Mouse (Mus musculus) MEL (cell line): Measurements from ENCODE around the gene Hoxb4. TPM values are rescaled to one million over a fixed set of nuclear protein-coding genes. Genes with fewer than 3 reads are reported as not detected.

Experiments
- DNase-seq: peaks from one replicate; pipeline ENCODE4 v3.0.0; 2011; ENCODE audit warnings: low read depth, low spot score
- H3K27ac ChIP-seq: 2 replicates; pipeline ENCODE4 v1.5.1; 2012; ENCODE audit warnings: low read depth, mild to moderate bottlenecking, control low read depth, low read length, moderate library complexity; ENCODE audit not compliant: control insufficient read depth
- H3K27me3 ChIP-seq, 2 experiments: fragments of 150-350 bp in 1 of 2; sonication (generic) in 1 of 2; 2 replicates each; pipeline ENCODE4 v1.6.1; 2012; ENCODE audit warnings: low read length in 2 of 2, mild to moderate bottlenecking in 2 of 2, improper control_type of control experiment in 1 of 2, moderate library complexity in 1 of 2; ENCODE audit not compliant: insufficient read depth in 2 of 2, control insufficient read depth in 1 of 2
- H3K36me3 ChIP-seq, 2 experiments: 2 replicates each; pipeline ENCODE4 v1.6.1; 2012 to 2014; ENCODE audit warnings: low read length in 2 of 2, improper control_type of control experiment in 1 of 2, inconsistent platforms in 1 of 2, mild to moderate bottlenecking in 1 of 2; ENCODE audit not compliant: insufficient read depth in 2 of 2, control insufficient read depth in 1 of 2
- H3K4me1 ChIP-seq, 2 experiments: fragments of 150-350 bp in 1 of 2; sonication (generic) in 1 of 2; 2 replicates each; pipeline ENCODE4 v1.6.1; 2012; ENCODE audit warnings: low read length in 2 of 2, improper control_type of control experiment in 1 of 2, mild to moderate bottlenecking in 1 of 2; ENCODE audit not compliant: insufficient read depth in 2 of 2, control insufficient read depth in 1 of 2
- H3K4me3 ChIP-seq, 2 experiments: fragments of 150-350 bp in 1 of 2; sonication (generic) in 1 of 2; 2 replicates each; pipeline ENCODE4 v1.5.1; 2012; ENCODE audit warnings: low read depth in 2 of 2, low read length in 2 of 2, mild to moderate bottlenecking in 2 of 2, moderate library complexity in 2 of 2, control low read depth in 1 of 2, improper control_type of control experiment in 1 of 2; ENCODE audit not compliant: control insufficient read depth in 1 of 2, insufficient read depth in 1 of 2
- H3K79me2 ChIP-seq: 2 replicates; pipeline ENCODE4 v1.6.1; 2012; ENCODE audit warnings: mild to moderate bottlenecking, low read length, moderate library complexity; ENCODE audit not compliant: control insufficient read depth, poor library complexity, insufficient read depth
- H3K9ac ChIP-seq: 2 replicates; pipeline ENCODE4 v1.6.1; 2012; ENCODE audit warnings: low read depth, mild to moderate bottlenecking, control low read depth, low read length, moderate library complexity; ENCODE audit not compliant: control insufficient read depth, poor library complexity, severe bottlenecking
- H3K9me3 ChIP-seq: fragments of 150-350 bp; sonication (generic); replicated peaks from 2 replicates; pipeline ENCODE4 v1.6.1; 2012; ENCODE audit warnings: mild to moderate bottlenecking, low read length, improper control_type of control experiment, moderate library complexity; ENCODE audit not compliant: insufficient read depth
- CHD1 ChIP-seq: IDR thresholded peaks from 2 replicates; pipeline ENCODE4 v1.6.1; 2012; ENCODE audit warnings: low read depth, mild to moderate bottlenecking, inconsistent platforms, low read length, improper control_type of control experiment
- CTCF ChIP-seq, 3 experiments: IDR thresholded peaks in 2 of 3; conservative IDR thresholded peaks in 1 of 3; 2 replicates each; pipeline ENCODE4 v1.5.1; 2011 to 2012; ENCODE audit warnings: low read length in 3 of 3, low read depth in 2 of 3, mild to moderate bottlenecking in 2 of 3, improper control_type of control experiment in 1 of 3, inconsistent platforms in 1 of 3, mixed read lengths in 1 of 3, moderate library complexity in 1 of 3; ENCODE audit not compliant: control insufficient read depth in 1 of 3, insufficient read depth in 1 of 3, poor library complexity in 1 of 3, severe bottlenecking in 1 of 3
- E2F4 ChIP-seq: IDR thresholded peaks from 2 replicates; pipeline ENCODE4 v1.6.1; 2011; ENCODE audit warnings: low read depth, low read length, improper control_type of control experiment, borderline replicate concordance
- ELF1 ChIP-seq: IDR thresholded peaks from 2 replicates; pipeline ENCODE4 v1.6.1; 2014; ENCODE audit warnings: low read depth, mild to moderate bottlenecking, inconsistent platforms, low read length, improper control_type of control experiment, moderate library complexity
- EP300 ChIP-seq, 2 experiments: IDR thresholded peaks; 2 replicates each; pipeline ENCODE4 v1.6.1; 2011; ENCODE audit warnings: improper control_type of control experiment in 2 of 2, low read length in 2 of 2, low read depth in 1 of 2, mild to moderate bottlenecking in 1 of 2
- GABPA ChIP-seq: IDR thresholded peaks from 2 replicates; pipeline ENCODE4 v1.6.1; 2012; ENCODE audit warnings: low read depth, mild to moderate bottlenecking, inconsistent platforms, low read length, improper control_type of control experiment, moderate library complexity
- HCFC1 ChIP-seq: IDR thresholded peaks from 2 replicates; pipeline ENCODE4 v1.6.1; 2012; ENCODE audit warnings: low read depth, mild to moderate bottlenecking, inconsistent platforms, low read length, improper control_type of control experiment, moderate library complexity
- JUND ChIP-seq: IDR thresholded peaks from 2 replicates; pipeline ENCODE4 v1.6.1; 2011; ENCODE audit warnings: low read depth, mild to moderate bottlenecking, improper control_type of control experiment, low read length
- MAFK ChIP-seq: IDR thresholded peaks from 2 replicates; pipeline ENCODE4 v1.6.1; 2011; ENCODE audit warnings: low read depth, mild to moderate bottlenecking, low read length, improper control_type of control experiment, borderline replicate concordance
- MAX ChIP-seq: IDR thresholded peaks from 2 replicates; pipeline ENCODE4 v1.6.1; 2011; ENCODE audit warnings: low read length, improper control_type of control experiment
- MXI1 ChIP-seq: IDR thresholded peaks from 2 replicates; pipeline ENCODE4 v1.6.1; 2011; ENCODE audit warnings: mild to moderate bottlenecking, low read depth, low read length, improper control_type of control experiment
- MYC ChIP-seq: IDR thresholded peaks from 2 replicates; pipeline ENCODE4 v1.6.1; 2011; ENCODE audit warnings: low read depth, mild to moderate bottlenecking, low read length, improper control_type of control experiment, moderate library complexity
- NRF1 ChIP-seq: IDR thresholded peaks from 2 replicates; pipeline ENCODE4 v1.6.1; 2014; ENCODE audit warnings: low read depth, mild to moderate bottlenecking, inconsistent platforms, low read length, improper control_type of control experiment, moderate library complexity; ENCODE audit not compliant: poor library complexity, insufficient read depth, severe bottlenecking
- POLR2A ChIP-seq, 2 experiments: IDR thresholded peaks; 2 replicates each; pipeline ENCODE4 v1.6.1; 2011 to 2012; ENCODE audit warnings: low read length in 2 of 2, mild to moderate bottlenecking in 2 of 2, control low read depth in 1 of 2, improper control_type of control experiment in 1 of 2, low read depth in 1 of 2, moderate library complexity in 1 of 2; ENCODE audit not compliant: control insufficient read depth in 1 of 2, insufficient read depth in 1 of 2, poor library complexity in 1 of 2
- RAD21 ChIP-seq: IDR thresholded peaks from 2 replicates; pipeline ENCODE4 v1.6.1; 2011; ENCODE audit warnings: mild to moderate bottlenecking, low read depth, low read length, improper control_type of control experiment
- TCF12 ChIP-seq: IDR thresholded peaks from 2 replicates; pipeline ENCODE4 v1.6.1; 2014; ENCODE audit warnings: low read depth, mild to moderate bottlenecking, inconsistent platforms, low read length, improper control_type of control experiment, moderate library complexity
- USF1 ChIP-seq: IDR thresholded peaks from 2 replicates; pipeline ENCODE4 v1.6.1; 2014; ENCODE audit warnings: low read depth, mild to moderate bottlenecking, inconsistent platforms, low read length, improper control_type of control experiment, moderate library complexity
- ZC3H11A ChIP-seq: IDR thresholded peaks from 2 replicates; pipeline ENCODE4 v1.6.1; 2012; ENCODE audit warnings: low read depth, mild to moderate bottlenecking, inconsistent platforms, low read length, improper control_type of control experiment
- ZKSCAN1 ChIP-seq: IDR thresholded peaks from 2 replicates; pipeline ENCODE4 v1.6.1; 2012; ENCODE audit warnings: low read depth, mild to moderate bottlenecking, inconsistent platforms, low read length, improper control_type of control experiment, moderate library complexity
- ZNF384 ChIP-seq: IDR thresholded peaks from 2 replicates; pipeline ENCODE4 v1.6.1; 2012; ENCODE audit warnings: low read depth, mild to moderate bottlenecking, inconsistent platforms, low read length, improper control_type of control experiment
- polyA plus RNA-seq, 2 experiments: library from polyadenylated mRNA; stranded (reverse) in 1 of 2; unstranded in 1 of 2; fragments of >175 nt in 1 of 2; fragments of >200 nt in 1 of 2; gene quantifications; 2 replicates each; pipeline versions ENCODE4 v1.2.1 to v1.2.4; 2012; ENCODE audit warnings: low replicate concordance in 2 of 2, low read depth in 1 of 2; ENCODE audit not compliant: insufficient read length in 2 of 2, insufficient read depth in 1 of 2, missing spikeins in 1 of 2
- total RNA-seq: library from RNA; depleted of rRNA; stranded (reverse); fragments of 300-350 nt; gene quantifications from 2 replicates; pipeline ENCODE4 v1.2.3, GENCODE M21; 2012

The Hoxb4 gene
- total and polyA plus RNA-seq, 3 experiments, result not detected

- H3K9me3 ChIP-seq, result no peaks in the 10 kb centered on the region
- no peaks in the 10 kb centered on the region for H3K79me2 ChIP-seq
- TF ChIP-seq MYC, result no peak
- TF ChIP-seq RAD21, result no peak
- TF ChIP-seq CTCF (IDR thresholded peaks at IDR 0.05 in 2 of 3, conservative IDR thresholded peaks at IDR 0.05 in 1 of 3; ENCODE audit: control insufficient read depth in 1 of 3, insufficient read depth in 1 of 3, low read depth in 2 of 3, low read length in 3 of 3, poor library complexity in 1 of 3, severe bottlenecking in 1 of 3), result no peak
- no peak overlapping the region for H3K4me3 ChIP-seq
- no peak for DNase-seq
- H3K27me3 ChIP-seq, result peaks cover 4 to 6% of the 10 kb centered on the region in 2 experiments; a peak in 3 of 4 replicates
- no peak overlapping the region for H3K9ac ChIP-seq
- H3K27ac ChIP-seq, result no peak overlapping the region
- no peaks in the 10 kb centered on the region for H3K4me1 ChIP-seq
- no peaks in the 10 kb centered on the region for H3K36me3 ChIP-seq
Measured at GRCm38 (mm10) chr11:96354376-96354775, 36.3 kb downstream of the Hoxb4 start.

GRCm38 (mm10) chr11:96354801-96355311, 36.8 kb downstream of the Hoxb4 start:
- no peaks in the 10 kb centered on the region for H3K4me1 ChIP-seq
- H3K27ac ChIP-seq, result no peak overlapping the region
- DNase-seq, result no peak
- peaks cover 4 to 6% of the 10 kb centered on the region in 2 experiments for H3K27me3 ChIP-seq
- no peak overlapping the region for H3K9ac ChIP-seq
- TF ChIP-seq TCF12 (no peak), EP300 (IDR thresholded peaks at IDR 0.05; ENCODE audit: low read depth in 1 of 2, low read length in 2 of 2) (no peak), HCFC1 (no peak), ZNF384 (no peak), ZC3H11A (no peak), USF1 (no peak), ZKSCAN1 (no peak), JUND (no peak), E2F4 (no peak), POLR2A (IDR thresholded peaks at IDR 0.05; ENCODE audit: control insufficient read depth in 1 of 2, insufficient read depth in 1 of 2, low read depth in 1 of 2, low read length in 2 of 2, poor library complexity in 1 of 2) (no peak), NRF1 (no peak), RAD21 (no peak), MAX (no peak), MAFK (no peak), MYC (no peak), MXI1 (no peak), CHD1 (no peak), ELF1 (no peak), CTCF (IDR thresholded peaks at IDR 0.05 in 2 of 3, conservative IDR thresholded peaks at IDR 0.05 in 1 of 3; ENCODE audit: control insufficient read depth in 1 of 3, insufficient read depth in 1 of 3, low read depth in 2 of 3, low read length in 3 of 3, poor library complexity in 1 of 3, severe bottlenecking in 1 of 3) (no peak), GABPA (no peak)
- no peaks in the 10 kb centered on the region for H3K36me3 ChIP-seq
- no peak overlapping the region for H3K4me3 ChIP-seq
- no peaks in the 10 kb centered on the region for H3K9me3 ChIP-seq
- no peaks in the 10 kb centered on the region for H3K79me2 ChIP-seq
